Mouse (Mus musculus) Patski (cell line): ENCODE data around the gene Ube2h. TPM values are rescaled to one million over a fixed set of nuclear protein-coding genes. Genes with fewer than 3 reads are reported as not detected.
"Not testable (repeated sequence)": the region's sequence is repeated elsewhere in the genome, so short reads cannot be mapped to it uniquely, and the experiment has no call there.

Experiments used
- ATAC-seq: fragments of 100-300 bp; one replicate; pipeline ENCODE4 v1.8.0; 2021
- CTCF ChIA-PET: fragments of 350-600 bp; sonication (Branson Sonifier 250); formaldehyde crosslinking; loops from one replicate; lab custom pipeline; 2022; ENCODE audit warnings: inconsistent platforms; lab: Charles Lee
- POLR2A ChIA-PET: fragments of 350-600 bp; sonication (Branson Sonifier 250); formaldehyde crosslinking; loops from one replicate; lab custom pipeline; 2022; ENCODE audit warnings: antibody characterized with exemption, inconsistent platforms; lab: Charles Lee
- DNase-seq: peaks from one replicate; pipeline ENCODE4 v3.0.0-alpha.2; 2011; ENCODE audit warnings: low read depth, low spot score
- H3K27me3 ChIP-seq: fragments of 371-371 bp; one replicate; pipeline ENCODE4 v1.5.1; 2021
- CTCF ChIP-seq: fragments of 100-300 bp; IDR thresholded peaks from one replicate; pipeline ENCODE4 v1.5.1; 2021
- in situ Hi-C: fragments of 300-500 bp; cut with MboI; formaldehyde crosslinking; loops from 3 replicates; pipeline ENCODE4 v1.11.1; 2018; ENCODE audit warnings: low pct_unique_long_range_greater_than_20kb, mixed read lengths
- polyA plus RNA-seq: library from polyadenylated mRNA; unstranded; gene quantifications from one replicate; pipeline ENCODE4 v1.2.3, GENCODE M21; 2021

Gene Ube2h
- polyA plus RNA-seq, 1 experiment from 2014 or later = 88.9 TPM

DNA sequence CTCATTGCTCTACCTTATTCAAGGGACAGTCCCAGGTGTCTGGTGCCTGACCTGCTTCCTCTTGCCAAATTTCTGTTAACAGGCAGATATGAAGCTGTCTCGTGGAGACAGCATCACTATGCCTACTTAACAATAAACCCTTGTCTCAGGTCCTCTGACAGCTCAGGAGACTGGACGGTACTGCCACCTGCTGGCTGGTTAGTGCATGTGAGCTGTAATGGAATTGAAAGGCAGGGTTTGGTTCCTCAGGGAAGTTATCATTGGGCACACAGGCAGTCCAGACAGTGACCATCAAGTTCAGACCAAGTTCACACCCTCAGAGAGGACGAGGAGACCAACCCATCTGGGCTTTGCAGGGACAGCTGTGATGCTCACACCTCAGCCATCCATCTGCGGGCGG lies 93.6 kb downstream of the Ube2h start:
- ATAC-seq (peak; percentile 35), DNase-seq (peak; percentile 30)
- in situ Hi-C loops = no loop called here
- H3K27me3 ChIP-seq = no peaks in the 10 kb centered on the region
- TF ChIP-seq CTCF = peak; percentile 93
- ChIA-PET CTCF (interaction anchor here (1.0 to 1.8 kb wide), 3 partner anchors 17 to 149 kb away, joined by 3 to 9 read pairs (median 4); no protein-coding TSS in a partner anchor), POLR2A (no interaction called here)

DNA sequence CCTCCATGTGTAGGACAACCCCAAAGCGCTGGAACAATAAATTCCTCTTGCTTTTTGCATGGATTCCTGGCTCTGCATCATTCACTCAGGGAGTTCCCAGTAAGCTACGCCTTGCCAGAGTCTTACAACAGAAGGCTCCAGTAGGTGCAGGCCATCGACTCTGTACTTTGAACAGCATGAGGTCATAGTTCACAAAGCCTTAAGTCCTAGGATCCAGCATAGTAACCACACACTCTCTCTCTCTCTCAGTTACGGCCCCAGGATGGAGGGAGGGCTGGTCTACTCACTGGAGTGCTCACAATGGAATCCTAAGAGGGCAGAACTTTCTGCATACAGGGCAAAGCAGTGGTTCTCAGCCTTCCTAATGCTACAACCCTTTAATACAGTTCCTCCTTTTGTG lies 95.5 kb downstream of the Ube2h start:
- H3K27me3 ChIP-seq = no peaks in the 10 kb centered on the region
- in situ Hi-C loops = loop anchor here (5.0 to 10.0 kb wide), 3 partner anchors 117 to 384 kb away; no protein-coding TSS in a partner anchor
- DNase-seq (no peak), ATAC-seq (no peak)
- no peak for TF ChIP-seq CTCF
- CTCF ChIA-PET = no interaction called here
- POLR2A ChIA-PET = no interaction called here

DNA sequence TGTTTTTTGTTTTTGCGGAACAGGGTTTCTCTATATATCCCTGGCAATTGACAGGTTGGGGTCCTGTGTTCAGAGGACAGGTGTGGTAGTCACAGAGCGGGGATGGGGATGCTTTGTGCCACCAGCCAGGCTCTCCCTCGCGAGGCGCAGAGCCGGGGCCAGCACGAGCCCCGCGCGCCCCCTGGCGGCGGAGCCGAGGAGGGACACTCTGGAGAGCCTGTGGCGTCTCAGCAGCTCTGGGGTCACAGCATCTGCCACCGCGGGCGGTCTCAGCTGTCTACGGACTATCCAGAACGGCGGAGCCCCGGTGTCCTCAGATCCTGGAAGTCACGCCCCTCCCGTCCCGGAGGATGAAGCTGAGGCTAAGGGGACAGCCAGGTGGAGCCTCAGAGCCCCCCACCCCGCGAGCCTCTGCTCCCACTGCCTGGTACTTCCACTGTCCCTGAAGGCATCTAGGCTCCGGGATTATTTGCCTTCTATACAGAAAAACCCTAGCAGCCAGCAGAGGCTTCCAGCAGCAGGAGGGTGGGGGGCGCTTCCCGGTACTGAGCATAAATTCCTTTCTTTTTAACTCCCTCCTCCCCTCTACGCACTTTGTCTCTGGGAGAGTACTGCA lies 98.6 kb downstream of the Ube2h start:
- H3K27me3 ChIP-seq = no peaks in the 10 kb centered on the region
- ChIA-PET CTCF (no interaction called here), POLR2A (no interaction called here)
- ATAC-seq (peak; percentile 51), DNase-seq (no peak)
- in situ Hi-C loops = loop anchor here (5.0 to 10.0 kb wide), 3 partner anchors 113 to 381 kb away; no protein-coding TSS in a partner anchor
- peak; percentile 99 for TF ChIP-seq CTCF

- ATAC-seq = not testable (repeated sequence)
These were observed 99.2 kb downstream of the Ube2h start for GRCm38 (mm10) chr6:30205180-30205538.

GRCm38 (mm10) chr6:30204383-30205179 lies 99.8 kb downstream of the Ube2h start:
- no peak for ATAC-seq
- POLR2A ChIA-PET = no interaction called here
- in situ Hi-C loops = loop anchor here (5.0 to 10.0 kb wide), 3 partner anchors 112 to 380 kb away; no protein-coding TSS in a partner anchor

More at GRCm38 (mm10) chr6:30205180-30205538, 99.2 kb downstream of the Ube2h start:
- in situ Hi-C loops = loop anchor here (5.0 to 10.0 kb wide), 3 partner anchors 113 to 380 kb away; no protein-coding TSS in a partner anchor
- DNase-seq, POLR2A ChIA-PET, H3K27me3 ChIP-seq, CTCF ChIA-PET: not testable (repeated sequence)

DNA sequence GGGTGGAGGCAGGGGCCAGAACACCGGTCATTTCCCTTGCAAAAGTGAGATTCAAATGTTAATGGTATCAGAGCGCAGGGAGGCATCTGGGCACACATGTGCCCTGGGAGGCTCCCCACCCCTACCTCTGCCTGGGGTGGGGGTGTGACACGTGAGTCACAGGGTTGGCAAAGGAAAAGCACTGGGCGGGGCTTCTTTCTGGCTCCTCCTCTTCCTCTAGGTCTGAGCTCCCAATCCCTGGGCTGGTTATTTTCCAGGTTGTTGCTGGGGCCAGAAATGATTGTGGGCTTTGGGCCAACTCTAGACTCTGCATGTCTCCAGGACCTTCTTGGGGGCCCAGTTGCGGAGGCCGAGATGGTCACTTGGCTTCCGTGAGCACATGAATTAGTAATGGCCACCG lies 108.2 kb downstream of the Ube2h start:
- TF ChIP-seq CTCF = no peak
- POLR2A ChIA-PET = no interaction called here

More at GRCm38 (mm10) chr6:30204383-30205179, 99.8 kb downstream of the Ube2h start:
- no peak for DNase-seq
- CTCF ChIA-PET = interaction anchor here (0.7 kb wide), 1 partner anchor 11 kb away, joined by 3 read pairs; no protein-coding TSS in a partner anchor
- no peak for TF ChIP-seq CTCF
- H3K27me3 ChIP-seq = no peaks in the 10 kb centered on the region

GRCm38 (mm10) chr6:30195656-30196055 lies 108.7 kb downstream of the Ube2h start:
- POLR2A ChIA-PET = no interaction called here
- DNase-seq = no peak
- CTCF ChIA-PET = no interaction called here
- no peak for ATAC-seq
- no peak for TF ChIP-seq CTCF
- no peaks in the 10 kb centered on the region for H3K27me3 ChIP-seq
- in situ Hi-C loops = no loop called here

More for the DNA sequence above, 108.2 kb downstream of the Ube2h start:
- no peak for DNase-seq
- CTCF ChIA-PET = no interaction called here
- in situ Hi-C loops = no loop called here
- no peaks in the 10 kb centered on the region for H3K27me3 ChIP-seq
- no peak for ATAC-seq

DNA sequence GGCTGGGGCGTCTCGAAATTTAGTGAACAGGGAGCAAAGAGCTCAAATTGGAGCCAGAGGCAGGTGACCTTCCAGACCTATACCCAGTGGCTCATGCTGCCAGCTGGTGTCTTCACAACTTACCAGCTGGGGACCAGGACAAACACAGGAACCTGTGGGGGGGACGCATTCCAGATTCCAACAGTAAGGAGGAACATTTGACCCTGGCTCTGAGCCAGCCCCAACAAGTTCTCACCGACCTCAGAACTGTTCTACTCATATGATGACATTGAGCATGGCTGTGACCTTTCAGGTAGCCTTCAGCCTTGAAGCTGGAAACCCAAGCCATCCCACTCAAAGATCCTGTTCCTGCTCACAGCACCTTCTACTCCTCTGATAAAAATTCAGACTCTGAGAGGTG lies 120.7 kb downstream of the Ube2h start:
- in situ Hi-C loops = no loop called here
- ChIA-PET CTCF (interaction anchor here (0.7 kb wide), 1 partner anchor 14 kb away, joined by 5 read pairs; no protein-coding TSS in a partner anchor), POLR2A (interaction anchor here (0.6 kb wide), 1 partner anchor 93 kb away, joined by 3 read pairs; no protein-coding TSS in a partner anchor)
- H3K27me3 ChIP-seq = peaks cover 4% of the 10 kb centered on the region
- no peak for DNase-seq
- ATAC-seq = no peak
- TF ChIP-seq CTCF = no peak

DNA sequence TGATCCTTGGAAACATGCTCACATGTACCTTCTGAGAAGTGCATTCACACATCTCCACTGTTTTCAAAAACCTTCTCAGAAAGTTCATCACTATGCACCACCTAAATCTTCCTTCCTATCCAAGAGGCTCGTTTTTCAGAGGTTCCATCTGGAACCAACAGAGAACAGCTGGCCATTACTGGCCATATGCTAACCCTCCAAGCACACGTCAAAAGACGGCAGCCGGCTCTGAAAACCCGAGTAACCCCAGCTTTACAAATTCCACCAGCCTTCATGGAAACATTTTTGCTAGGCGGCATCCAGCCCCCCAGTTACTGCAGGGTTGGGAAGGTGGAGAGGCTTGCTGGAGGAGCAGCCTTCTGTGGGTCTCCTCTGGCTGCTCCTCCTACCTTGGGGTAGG lies 122.3 kb downstream of the Ube2h start:
- POLR2A ChIA-PET = no interaction called here
- DNase-seq = no peak
- ATAC-seq = no peak
- peaks cover 4% of the 10 kb centered on the region for H3K27me3 ChIP-seq
- in situ Hi-C loops = no loop called here
- TF ChIP-seq CTCF = no peak
- CTCF ChIA-PET = no interaction called here

GRCm38 (mm10) chr6:30180321-30180720 lies 124.0 kb downstream of the Ube2h start:
- CTCF ChIA-PET = no interaction called here
- ATAC-seq = no peak
- in situ Hi-C loops = no loop called here

DNA sequence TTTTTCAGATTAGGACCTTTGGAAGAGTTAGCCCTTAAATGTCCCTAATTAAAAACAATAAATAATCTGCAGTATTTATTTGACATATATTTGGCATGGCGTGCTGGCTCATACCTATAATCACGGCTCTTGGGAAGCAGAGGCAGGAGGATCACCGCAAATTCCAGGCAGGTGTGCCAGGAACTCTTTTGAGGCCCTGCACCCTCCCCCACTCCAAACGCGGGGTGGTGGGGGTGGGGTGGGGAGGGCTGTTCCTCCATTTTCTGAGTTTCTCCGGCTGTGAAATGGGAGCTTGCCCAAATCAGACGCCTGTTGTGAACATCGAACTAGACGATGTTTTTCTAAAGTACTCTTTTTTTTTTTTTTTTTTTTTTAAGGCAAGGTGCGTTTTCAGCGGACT lies 125.3 kb downstream of the Ube2h start:
- no peak for ATAC-seq
- H3K27me3 ChIP-seq = peaks cover under 1% of the 10 kb centered on the region
- CTCF ChIA-PET = no interaction called here
- TF ChIP-seq CTCF = no peak
- in situ Hi-C loops = no loop called here
- POLR2A ChIA-PET = interaction anchor here (0.7 kb wide), 1 partner anchor 48 kb away, joined by 3 read pairs; no protein-coding TSS in a partner anchor
- DNase-seq = no peak

More at GRCm38 (mm10) chr6:30180321-30180720, 124.0 kb downstream of the Ube2h start:
- peaks cover 4% of the 10 kb centered on the region for H3K27me3 ChIP-seq
- no peak for TF ChIP-seq CTCF
- DNase-seq = no peak
- POLR2A ChIA-PET = no interaction called here
